8 mouse cellular contexts compared by ENCODE assay signal in the genomic region with DNA sequence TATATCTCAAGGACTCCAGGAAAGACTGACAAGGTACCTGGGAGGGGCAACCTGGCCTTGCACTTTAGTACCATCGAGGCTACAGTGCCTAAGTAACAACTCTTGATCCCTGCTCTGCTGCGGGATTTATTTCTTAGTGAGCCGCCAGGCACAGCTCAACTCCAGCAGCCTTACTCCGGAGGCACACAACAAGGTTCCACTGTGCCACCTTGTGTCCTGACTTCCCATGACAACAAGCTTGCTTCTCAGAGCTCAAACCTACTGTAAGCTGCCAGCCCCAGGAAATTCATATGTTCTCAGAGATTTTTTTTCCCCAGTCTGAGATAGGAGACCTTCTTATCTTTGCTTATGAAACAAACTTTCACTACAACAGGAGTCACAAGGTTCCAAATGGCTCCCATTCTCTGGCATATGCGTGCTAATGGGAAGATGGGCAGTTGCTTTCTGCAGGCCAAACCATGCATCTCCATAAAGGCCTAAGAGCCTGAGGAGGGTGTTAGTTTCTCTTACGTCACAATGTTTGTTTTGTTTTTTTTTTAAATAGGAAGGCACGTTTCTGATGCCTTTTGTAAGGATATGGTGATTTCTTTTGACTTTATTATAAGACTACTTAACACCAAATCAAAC.
A peak's percentile ranks its signal among the peaks of the same experiment; 100 is the strongest.
DNase-seq lines count a peak whose midpoint lies in the region; ATAC-seq and TF ChIP-seq lines count a peak whose summit lies in the region.

No protein-coding gene starts in this region.

- H3K4me1 ChIP-seq in hindbrain, embryonic 11.5 days (replicated peaks; ENCODE audit: control insufficient read depth, insufficient read depth, low read length), result no peaks in the 10 kb centered on the region
- H3K4me1 ChIP-seq in hindbrain, embryonic 13.5 days (replicated peaks), result peaks cover 20% of the 10 kb centered on the region
- H3K4me1 ChIP-seq in midbrain, embryonic 11.5 days (ENCODE audit: control insufficient read depth, insufficient read depth, low read length), result peaks cover 3% of the 10 kb centered on the region; the same call in 1 of the 2 replicates
- H3K4me1 ChIP-seq in midbrain, embryonic 10.5 days, result peaks cover 34% of the 10 kb centered on the region
- H3K4me1 ChIP-seq in cortical plate, adult 2 months (ENCODE audit: control insufficient read depth, insufficient read depth, low read length), result peaks cover 2% of the 10 kb centered on the region
- peaks cover 16% of the 10 kb centered on the region for H3K4me1 ChIP-seq in midbrain, embryonic 16.5 days (ENCODE audit: control insufficient read depth, insufficient read depth, low read length)

- ATAC-seq in hindbrain, embryonic 11.5 days (ENCODE audit: low FRiP score), result no peak
- ATAC-seq in hindbrain, embryonic 13.5 days (ENCODE audit: low FRiP score), result no peak
- no peak for ATAC-seq in midbrain, embryonic 11.5 days (ENCODE audit: low FRiP score)
- peak; percentile 56; the same call in 1 of the 2 replicates for ATAC-seq in midbrain, embryonic 16.5 days

- 63% methylated on average over 7 of the region's 7 CpGs for WGBS in hindbrain, embryonic 11.5 days
- WGBS in hindbrain, embryonic 13.5 days, result 54% methylated on average over 7 of the region's 7 CpGs
- WGBS in midbrain, embryonic 11.5 days, result 54% methylated on average over 7 of the region's 7 CpGs
- 55% methylated on average over 7 of the region's 7 CpGs for WGBS in midbrain, embryonic 10.5 days
- 45% methylated on average over 7 of the region's 7 CpGs for WGBS in midbrain, embryonic 16.5 days

- TF ChIP-seq POLR2A in cortical plate, adult 2 months (IDR thresholded peaks at IDR 0.05; ENCODE audit: extremely low read depth, insufficient read depth, low read length), result no peak

- H3K4me3 ChIP-seq in hindbrain, embryonic 11.5 days (ENCODE audit: low read depth, low read length), result no peak overlapping the region
- H3K4me3 ChIP-seq in hindbrain, embryonic 13.5 days, result no peak overlapping the region
- H3K4me3 ChIP-seq in midbrain, embryonic 11.5 days (ENCODE audit: low read depth, low read length), result no peak overlapping the region
- no peak overlapping the region for H3K4me3 ChIP-seq in midbrain, embryonic 10.5 days
- no peak overlapping the region for H3K4me3 ChIP-seq in cortical plate, adult 2 months (ENCODE audit: insufficient read depth, low read length)
- no peak overlapping the region for H3K4me3 ChIP-seq in midbrain, embryonic 16.5 days (ENCODE audit: low read depth, low read length)

- no peaks in the 10 kb centered on the region for H3K9me3 ChIP-seq in hindbrain, embryonic 11.5 days (ENCODE audit: control insufficient read depth, low read length)
- no peaks in the 10 kb centered on the region for H3K9me3 ChIP-seq in hindbrain, embryonic 13.5 days
- H3K9me3 ChIP-seq in midbrain, embryonic 11.5 days (ENCODE audit: control insufficient read depth, low read length), result no peaks in the 10 kb centered on the region
- H3K9me3 ChIP-seq in midbrain, embryonic 10.5 days (replicated peaks), result no peaks in the 10 kb centered on the region
- no peaks in the 10 kb centered on the region for H3K9me3 ChIP-seq in midbrain, embryonic 16.5 days (replicated peaks; ENCODE audit: control insufficient read depth, low read length, poor library complexity, severe bottlenecking)

- no peaks in the 10 kb centered on the region for H3K36me3 ChIP-seq in hindbrain, embryonic 11.5 days (ENCODE audit: control insufficient read depth, insufficient read depth, low read length)
- 0 out of 2 replicates have a peak, but pooled peaks cover 4% of the 10 kb centered on the region for H3K36me3 ChIP-seq in hindbrain, embryonic 13.5 days
- no peaks in the 10 kb centered on the region for H3K36me3 ChIP-seq in midbrain, embryonic 11.5 days (ENCODE audit: control insufficient read depth, insufficient read depth, low read length)
- 0 out of 2 replicates have a peak, but pooled peaks cover 6% of the 10 kb centered on the region for H3K36me3 ChIP-seq in midbrain, embryonic 10.5 days
- H3K36me3 ChIP-seq in midbrain, embryonic 16.5 days (ENCODE audit: control insufficient read depth, insufficient read depth, low read length), result no peaks in the 10 kb centered on the region

- H3K27me3 ChIP-seq in hindbrain, embryonic 11.5 days (ENCODE audit: control insufficient read depth, insufficient read depth, low read length), result no peaks in the 10 kb centered on the region
- no peaks in the 10 kb centered on the region for H3K27me3 ChIP-seq in hindbrain, embryonic 13.5 days
- no peaks in the 10 kb centered on the region for H3K27me3 ChIP-seq in midbrain, embryonic 11.5 days (ENCODE audit: control insufficient read depth, insufficient read depth, low read length)
- H3K27me3 ChIP-seq in midbrain, embryonic 10.5 days (ENCODE audit: low read depth, poor library complexity, severe bottlenecking), result no peaks in the 10 kb centered on the region
- H3K27me3 ChIP-seq in midbrain, embryonic 16.5 days (ENCODE audit: control insufficient read depth, insufficient read depth, low read depth, low read length), result no peaks in the 10 kb centered on the region

- H3K4me2 ChIP-seq in hindbrain, embryonic 11.5 days (replicated peaks; ENCODE audit: low read depth, low read length), result no peak overlapping the region
- H3K4me2 ChIP-seq in hindbrain, embryonic 13.5 days, result no peak overlapping the region
- H3K4me2 ChIP-seq in midbrain, embryonic 11.5 days, result no peak overlapping the region
- no peak overlapping the region for H3K4me2 ChIP-seq in midbrain, embryonic 16.5 days (ENCODE audit: low read length)

- peak; percentile 17 for DNase-seq in hindbrain, embryonic 11.5 days (ENCODE audit: low spot score)
- peak; percentile 74 for DNase-seq in midbrain, embryonic 11.5 days (ENCODE audit: low spot score, missing footprints)
- DNase-seq in midbrain, embryonic 10.5 days (ENCODE audit: low spot score), result no peak
- DNase-seq in cerebellum, postnatal 36 days, result no peak
- no peak for DNase-seq in spleen, postnatal 10 days (ENCODE audit: low spot score in 2 of 2)

- H3K9ac ChIP-seq in hindbrain, embryonic 11.5 days (ENCODE audit: low read depth, low read length), result no peak overlapping the region
- no peak overlapping the region for H3K9ac ChIP-seq in hindbrain, embryonic 13.5 days
- no peak overlapping the region for H3K9ac ChIP-seq in midbrain, embryonic 11.5 days (ENCODE audit: low read length)
- no peak overlapping the region for H3K9ac ChIP-seq in midbrain, embryonic 16.5 days (ENCODE audit: low read depth, low read length)

- TF ChIP-seq CTCF in cortical plate, adult 2 months (IDR thresholded peaks at IDR 0.05; ENCODE audit: extremely low read depth, insufficient read depth, low read length), result peak; percentile 63

- no peak overlapping the region for H3K27ac ChIP-seq in hindbrain, embryonic 11.5 days (ENCODE audit: low read depth, low read length)
- H3K27ac ChIP-seq in hindbrain, embryonic 13.5 days, result no peak overlapping the region
- no peak overlapping the region for H3K27ac ChIP-seq in midbrain, embryonic 11.5 days (ENCODE audit: low read depth, low read length)
- no peak overlapping the region for H3K27ac ChIP-seq in midbrain, embryonic 10.5 days (replicated peaks)
- no peak overlapping the region for H3K27ac ChIP-seq in cortical plate, adult 2 months (ENCODE audit: insufficient read depth, low read length)
- no peak overlapping the region for H3K27ac ChIP-seq in midbrain, embryonic 16.5 days (ENCODE audit: low read length)

Comparison
In these comparisons a context has a peak if more than half of its experiments do, and no peak if none do; other contexts are left out.
1. DNase-seq: peak in hindbrain, embryonic 11.5 days (single experiment) and midbrain, embryonic 11.5 days (single experiment); none in midbrain, embryonic 10.5 days (single experiment), cerebellum, postnatal 36 days (0 of 2) and spleen, postnatal 10 days (0 of 2).